Mouse (Mus musculus): Measurements from ENCODE around the gene Fam192a. TPM values are rescaled to one million over a fixed set of nuclear protein-coding genes. Genes with fewer than 3 reads are reported as not detected.

Fam192a gene
- total RNA-seq, 2 experiments from 2014 or later: 32.0 to 33.2 TPM

- DNase-seq: peak; percentile 16 to 51
These were observed 29.9 kb downstream of the Fam192a start for GRCm38 (mm10) chr8:94571896-94572295.

- no peak for DNase-seq
These were observed 32.4 kb downstream of the Fam192a start for GRCm38 (mm10) chr8:94569419-94569818.

DNA sequence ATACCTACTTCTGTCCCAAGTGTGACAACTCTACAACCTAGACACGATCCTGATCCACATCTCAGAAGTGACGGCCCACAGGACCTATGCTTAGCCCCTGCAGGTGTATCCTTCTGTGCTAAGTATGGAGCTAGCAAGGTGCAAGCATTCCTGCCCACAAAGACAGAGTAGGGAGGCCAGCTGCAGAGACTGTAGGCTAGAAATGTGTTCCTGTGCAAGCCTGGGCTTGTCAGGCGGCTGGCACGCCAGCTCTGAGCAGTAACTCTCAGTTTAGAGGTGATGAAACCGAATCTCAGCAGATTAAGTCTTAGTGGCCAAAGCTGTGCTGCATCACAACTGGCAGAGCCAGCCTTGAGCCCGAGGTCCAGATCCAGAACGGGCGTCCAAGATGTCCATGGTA is 33.7 kb downstream of the Fam192a start:
- no peak for DNase-seq

- DNase-seq: no peak
These were observed 34.5 kb downstream of the Fam192a start for GRCm38 (mm10) chr8:94567159-94567849.

GRCm38 (mm10) chr8:94566446-94567158 is 35.2 kb downstream of the Fam192a start:
- no peak for DNase-seq

GRCm38 (mm10) chr8:94566033-94566432 is 35.8 kb downstream of the Fam192a start:
- DNase-seq: no peak

DNA sequence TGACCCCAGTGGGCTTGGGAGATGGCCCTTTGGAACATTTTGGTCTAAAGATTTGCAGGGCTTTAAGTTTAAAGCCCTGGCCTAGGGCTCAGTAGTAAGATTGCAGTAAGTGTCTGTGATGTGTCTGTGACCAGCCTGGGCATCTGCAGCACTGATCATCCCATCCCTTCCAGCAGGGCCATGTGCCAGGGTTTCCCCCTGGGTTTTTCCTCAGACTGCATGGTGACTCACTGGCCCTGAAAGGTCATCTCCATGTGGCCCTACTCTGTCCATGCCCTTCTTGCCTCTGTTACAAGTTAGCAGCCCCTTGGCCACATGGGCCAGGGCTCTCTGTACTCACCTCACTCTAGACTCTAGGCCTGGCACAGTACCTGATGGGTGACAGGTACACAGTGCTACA is 37.4 kb downstream of the Fam192a start:
- DNase-seq: peak; percentile 62 to 67

DNA sequence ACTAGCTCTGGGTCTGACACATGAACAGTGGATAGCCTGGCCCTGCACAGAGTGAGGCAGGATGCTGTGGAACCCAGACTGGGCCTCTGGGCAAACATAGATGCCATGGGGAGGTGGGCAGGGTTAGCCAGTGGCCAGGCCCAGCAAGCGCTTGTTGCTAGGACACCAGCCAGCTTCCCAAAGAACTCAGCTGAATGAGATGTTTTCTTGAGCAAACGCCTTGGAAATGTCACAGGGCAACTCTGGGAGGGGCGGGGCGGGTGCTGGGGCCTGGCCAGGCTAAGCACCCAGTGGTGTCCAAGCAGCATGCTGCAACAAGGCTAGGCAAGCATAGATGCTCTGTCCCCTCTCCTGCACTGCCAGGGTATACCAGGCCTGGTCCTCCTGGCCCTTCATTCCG is 40.5 kb downstream of the Fam192a start:
- DNase-seq: no peak

DNA sequence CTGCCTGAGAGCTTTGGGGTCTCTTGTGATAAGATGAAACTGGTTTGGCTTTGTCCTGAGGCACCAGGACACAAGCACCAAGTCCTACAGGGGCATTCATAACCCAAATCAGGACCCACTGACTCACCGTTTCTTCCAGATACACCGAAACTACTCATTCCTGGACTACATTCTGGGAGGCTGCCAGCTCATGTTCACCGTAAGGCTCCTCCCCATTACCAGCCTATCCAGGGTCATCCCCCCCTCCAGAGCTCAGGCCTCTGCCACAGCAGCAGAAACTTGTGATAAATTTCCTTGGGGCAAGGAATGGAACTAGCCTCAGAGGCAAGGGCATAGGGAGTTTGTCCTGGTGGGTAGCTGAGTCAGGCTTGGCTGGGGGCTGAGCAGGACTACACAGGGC is 44.5 kb downstream of the Fam192a start:
- peak; percentile 76 to 80 for DNase-seq

DNA sequence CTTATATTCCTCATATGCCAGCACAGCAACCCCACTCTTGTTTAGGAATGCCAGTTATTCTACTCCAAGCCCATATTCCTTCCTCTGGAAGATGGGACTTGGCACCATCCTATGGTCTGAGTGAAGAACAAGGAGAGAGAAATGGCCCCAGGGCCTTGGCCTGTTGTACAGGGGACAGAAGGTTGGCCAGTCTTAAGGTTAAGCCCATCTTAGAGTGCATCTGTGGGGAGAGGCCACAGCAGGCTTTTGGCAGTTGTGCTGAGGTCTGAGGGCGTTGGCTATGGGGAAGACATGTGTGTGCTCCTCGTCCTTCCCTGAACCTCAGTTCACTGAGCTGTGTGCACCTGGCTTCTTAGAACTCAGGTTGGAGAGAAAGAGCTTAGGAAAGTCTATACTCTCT is 49.1 kb downstream of the Fam192a start:
- no peak for DNase-seq

DNA sequence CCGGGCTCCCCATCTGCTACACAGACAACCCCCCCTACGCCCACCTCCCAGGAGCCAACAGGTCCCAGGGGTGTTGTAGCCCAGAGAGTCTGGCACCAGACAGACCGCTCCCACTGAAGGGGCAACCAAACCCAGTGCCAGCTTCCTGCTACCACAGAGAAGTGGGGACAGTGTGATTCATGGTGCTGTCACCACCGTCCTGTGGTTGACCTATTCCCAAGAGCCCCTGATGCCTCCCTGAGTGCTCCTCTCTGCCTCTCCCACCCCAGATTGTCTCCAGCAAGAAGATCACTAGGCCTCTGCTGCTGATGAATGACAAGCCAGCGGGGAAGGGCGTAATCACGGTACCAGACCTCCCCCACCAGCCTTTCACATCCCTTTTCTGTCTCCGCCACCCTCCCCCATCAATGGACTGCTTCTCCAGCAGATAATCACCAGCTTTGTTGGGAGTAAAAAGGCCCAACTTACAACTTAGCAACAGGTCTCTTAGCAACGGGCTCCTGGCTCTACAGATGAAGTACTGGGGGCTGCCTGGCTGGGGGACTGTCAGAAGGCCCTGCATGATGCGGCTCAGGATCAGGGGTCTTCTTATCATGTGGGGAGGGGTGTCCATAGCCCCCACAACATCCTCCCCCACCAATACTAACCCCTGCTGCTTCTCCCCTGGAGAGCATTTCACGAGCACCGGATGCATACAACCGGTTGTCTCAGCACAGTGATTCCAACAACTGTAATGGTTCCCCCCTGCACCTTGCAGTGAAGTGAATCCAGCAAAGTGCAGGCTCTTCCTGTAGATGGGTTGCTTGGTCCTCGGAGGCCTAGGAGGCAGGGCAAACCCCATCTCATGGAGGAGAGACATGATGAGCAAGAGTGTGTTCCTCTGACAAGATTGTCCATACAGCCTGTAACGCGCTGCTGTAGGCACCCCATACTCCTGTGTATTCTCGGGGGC is 50.0 kb downstream of the Fam192a start:
- DNase-seq: peak in 1 of 2 experiments; percentile 27

DNA sequence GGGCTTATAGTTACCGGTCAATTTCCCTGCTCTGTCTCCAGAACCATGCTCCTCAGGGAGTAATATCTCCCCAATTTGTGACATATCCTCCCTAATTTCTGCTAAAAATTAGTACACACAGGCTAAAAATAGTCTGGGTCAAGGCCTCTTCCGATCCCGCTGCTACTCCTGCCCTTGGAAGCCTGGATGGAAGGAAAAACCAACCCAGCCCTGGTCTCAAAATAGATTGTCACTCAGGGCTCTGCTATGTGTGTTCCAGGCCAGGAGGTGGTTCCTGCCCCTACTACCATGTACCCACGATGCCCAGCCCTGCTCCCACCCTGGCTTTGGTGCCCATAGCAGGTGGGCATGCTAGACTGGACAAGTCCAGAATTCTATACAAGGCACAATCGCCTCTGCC is 51.8 kb downstream of the Fam192a start:
- DNase-seq: peak; percentile 21 to 35

DNA sequence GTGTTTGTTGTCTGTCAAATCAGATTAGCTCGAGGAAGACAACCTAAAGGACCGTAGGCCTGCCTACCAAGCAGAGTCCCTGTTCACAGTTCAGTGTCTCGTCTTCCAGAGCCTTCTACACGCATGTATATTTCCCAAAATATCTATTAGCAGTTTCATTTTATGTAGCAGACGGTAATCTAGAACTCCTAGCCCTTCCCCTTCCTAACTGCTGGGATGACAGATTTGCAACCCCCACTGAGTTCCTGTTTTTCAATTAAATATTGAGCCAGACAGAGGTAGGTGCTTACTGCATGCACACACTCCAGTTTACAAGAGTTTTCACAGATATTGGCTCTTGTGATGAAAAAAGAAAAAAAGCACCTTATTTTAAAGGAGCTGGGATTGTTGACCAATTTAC is 52.3 kb downstream of the Fam192a start:
- no peak for DNase-seq

DNA sequence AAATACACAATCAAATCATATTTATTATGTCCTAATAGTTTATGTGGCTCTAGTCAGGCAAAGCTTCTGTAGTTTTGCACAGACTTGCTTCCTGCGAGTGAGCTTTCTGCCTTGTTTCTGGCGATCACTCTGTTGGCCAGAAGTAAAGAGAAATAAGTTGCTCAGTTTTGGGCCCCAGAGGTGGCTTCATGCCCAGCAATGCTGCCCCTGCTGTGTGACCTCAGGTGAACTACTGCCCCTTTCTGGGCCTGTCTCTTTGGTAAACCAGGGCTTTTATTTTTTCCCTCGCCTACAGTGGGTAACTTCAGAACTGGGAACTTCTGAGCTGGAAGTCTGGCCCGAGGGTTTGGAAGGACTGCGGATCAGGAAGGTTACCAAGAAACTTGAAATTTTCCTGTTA is 52.8 kb downstream of the Fam192a start:
- no peak for DNase-seq

DNA sequence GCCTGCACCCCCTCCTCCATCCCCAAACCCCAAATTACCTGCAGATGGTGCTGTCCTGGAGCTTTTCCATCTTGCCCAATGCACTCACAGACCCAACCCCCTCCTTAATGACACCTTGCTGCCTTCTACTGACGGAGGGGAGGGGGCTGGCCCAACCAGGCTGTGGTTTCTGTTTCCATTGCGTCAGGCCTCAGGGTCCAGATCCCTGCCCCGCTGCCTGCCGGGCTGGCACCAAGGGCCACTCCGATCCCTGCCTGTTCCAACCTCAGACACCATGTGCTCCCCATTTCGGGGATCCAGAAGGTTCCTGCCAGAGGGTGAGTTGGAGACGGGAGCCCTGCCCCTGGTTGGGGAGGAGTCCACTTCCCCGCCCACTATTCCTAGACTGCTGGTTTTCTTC is 57.8 kb downstream of the Fam192a start:
- DNase-seq: no peak

DNA sequence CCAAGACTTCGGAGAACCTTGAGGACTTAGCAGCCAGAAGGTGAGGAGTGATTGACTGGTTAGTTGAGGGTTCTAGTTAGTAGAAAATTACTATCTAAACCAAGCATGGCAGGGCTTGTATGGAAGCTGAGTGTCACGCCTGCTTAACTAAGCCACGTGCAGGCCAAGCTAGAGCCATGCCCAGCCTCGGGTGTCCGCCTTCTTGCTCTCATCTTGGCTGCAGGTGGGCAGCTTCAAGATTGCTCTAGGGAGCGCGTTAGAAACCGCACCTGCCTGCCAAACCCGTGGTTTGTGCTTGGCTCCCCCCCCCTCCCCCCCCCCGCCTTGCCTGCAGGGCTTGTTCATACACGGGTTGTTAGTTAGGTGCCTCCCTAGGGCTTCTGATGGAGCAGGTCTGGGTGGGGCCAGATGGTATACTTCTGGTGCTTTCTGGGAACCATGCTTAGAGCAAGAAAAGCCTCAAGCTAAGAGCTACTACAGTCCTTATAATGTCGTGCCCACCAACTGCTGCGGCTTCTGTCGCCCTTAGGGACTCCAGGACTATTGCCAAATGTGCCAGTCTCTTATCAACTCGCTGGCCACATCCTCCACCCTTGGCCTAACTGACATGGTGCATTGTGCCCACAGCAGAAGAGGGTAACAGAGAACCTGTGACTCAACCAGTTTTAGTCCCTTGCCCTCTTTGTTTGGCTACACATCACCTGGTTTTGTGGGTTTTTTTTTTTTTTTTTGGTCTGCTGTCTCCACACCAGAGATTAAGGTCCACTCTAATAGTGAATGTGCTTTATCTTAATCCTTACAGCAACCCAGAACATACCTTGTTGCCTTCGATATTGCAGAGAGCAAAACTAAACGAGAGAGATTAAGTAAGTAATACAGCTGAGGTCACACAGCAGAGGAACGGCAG is 60.7 kb downstream of the Fam192a start:
- DNase-seq: no peak

DNA sequence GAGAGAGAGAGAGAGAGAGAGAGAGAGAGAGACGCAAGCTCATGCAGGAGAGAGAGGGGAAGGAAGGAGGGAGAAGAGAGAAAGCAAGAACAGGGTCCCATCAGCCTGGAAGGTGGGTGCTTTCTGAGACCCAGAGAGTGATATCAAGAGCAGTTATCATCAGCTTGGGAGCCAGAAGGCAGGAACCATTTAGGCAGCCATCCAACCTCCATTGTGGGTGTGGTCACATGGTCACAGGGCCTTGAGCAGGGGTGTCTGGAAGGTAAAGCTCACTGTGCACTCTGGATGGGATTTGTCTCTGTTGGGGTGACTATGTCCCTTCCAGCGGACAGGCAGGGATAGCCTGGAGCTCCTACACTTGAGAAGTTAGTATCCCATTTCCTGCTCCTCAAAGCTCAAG is 61.8 kb downstream of the Fam192a start:
- peak in 1 of 2 experiments; percentile 29 for DNase-seq

- DNase-seq: no peak
These were observed 64.3 kb downstream of the Fam192a start for GRCm38 (mm10) chr8:94537456-94537855.

DNA sequence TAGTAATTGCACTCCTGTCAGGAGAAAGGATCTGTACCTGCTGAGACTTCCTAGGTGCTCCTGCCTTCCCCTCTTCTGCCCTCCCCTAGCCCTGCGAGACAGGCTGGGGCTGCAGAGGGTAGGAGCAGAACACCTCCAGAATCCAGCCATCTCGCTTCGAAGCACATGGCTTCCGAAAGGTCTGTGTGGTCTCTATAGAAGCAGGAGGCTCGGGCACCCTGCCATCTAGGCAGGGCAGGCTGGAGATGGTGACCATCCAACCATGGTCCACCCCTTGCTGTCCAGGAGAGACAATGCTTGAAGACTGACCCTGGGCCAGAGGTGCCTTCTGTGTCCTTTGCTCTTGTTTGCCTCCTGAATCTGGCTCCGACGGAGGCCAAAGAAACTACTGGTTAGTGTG is 66.2 kb downstream of the Fam192a start:
- no peak for DNase-seq

DNA sequence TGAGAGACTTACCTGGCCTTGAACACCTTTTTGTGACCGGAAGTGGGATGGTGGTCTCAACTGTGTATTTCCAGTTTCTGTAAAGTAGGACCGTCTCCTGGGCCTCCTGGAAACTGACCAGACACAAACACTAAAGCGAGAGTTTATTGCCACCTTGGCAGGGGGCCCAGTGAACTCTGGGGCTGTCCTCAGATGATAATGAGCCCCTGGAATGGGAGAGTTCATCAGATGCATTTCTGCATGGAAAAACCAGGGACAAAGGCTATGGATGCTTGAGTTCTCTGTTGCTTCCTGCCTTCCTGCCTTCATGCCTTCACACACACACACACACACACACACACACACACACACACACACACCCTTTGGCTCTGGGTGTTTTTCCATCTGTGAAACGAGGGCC is 67.2 kb downstream of the Fam192a start:
- peak in 1 of 2 experiments; percentile 39 for DNase-seq

DNA sequence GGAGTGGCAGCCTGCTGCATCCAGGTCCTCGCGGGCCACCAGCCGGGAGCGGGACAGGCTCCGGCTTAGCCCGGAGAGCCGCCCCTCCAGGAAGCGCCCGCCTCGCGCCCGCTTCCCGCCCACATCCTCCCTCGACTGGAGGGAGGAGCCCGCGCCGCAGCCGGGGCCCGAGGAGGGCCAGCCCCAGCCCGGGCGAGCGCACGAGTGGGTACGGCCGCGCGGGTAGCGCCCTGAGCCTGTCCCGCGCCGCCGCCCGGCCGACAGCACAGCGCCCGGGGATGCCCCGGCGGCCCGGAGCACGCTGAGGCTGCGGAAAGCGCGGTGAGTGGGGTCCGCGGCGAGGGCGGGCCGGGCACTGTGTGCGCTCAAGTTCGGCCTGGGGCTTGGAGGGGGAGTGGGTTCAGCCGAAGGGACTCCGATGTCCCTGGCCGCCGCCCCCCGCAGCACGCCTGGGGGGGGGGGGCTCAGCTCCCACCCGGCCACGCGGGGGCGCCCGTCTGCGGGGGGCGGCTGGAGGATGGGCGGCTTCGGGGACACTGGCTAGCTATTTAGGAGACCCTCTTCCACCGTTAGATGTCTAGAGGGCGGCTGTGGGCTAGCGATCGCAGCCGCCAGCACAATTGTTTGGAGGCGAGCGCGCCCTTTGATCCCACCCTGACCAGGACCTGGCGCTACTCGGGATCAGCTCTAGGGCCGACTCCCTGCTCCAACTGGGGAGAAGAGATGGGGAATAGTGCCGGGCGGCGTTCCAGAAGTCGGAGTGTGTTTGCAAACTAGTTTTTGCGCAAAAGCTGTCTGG is 68.7 kb downstream of the Fam192a start, which contains the start of gene Cpne2:
Gene Cpne2, plus strand, starts transcription at position 118 of the 799 bp plus-strand sequence.
- DNase-seq: peak; percentile 86 to 91

Data from adrenal gland, postnatal 36 days (tissue).